Mouse (Mus musculus) limb, embryonic 14.5 days (tissue): ENCODE results near the gene Nos1ap. TPM values are rescaled to one million over a fixed set of nuclear protein-coding genes. Genes with fewer than 3 reads are reported as not detected.

Experiments used
- ATAC-seq: fragments of 200-750 bp; cut with Nextera tagmentation; 2 replicates; pipeline ENCODE4 v1.8.0; 2017; ENCODE audit warnings: low read depth, moderate number of reproducible peaks, moderate TSS enrichment; ENCODE audit not compliant: low FRiP score
- DNase-seq: peaks from one replicate; pipeline ENCODE4 v3.0.0-alpha.2; 2015; ENCODE audit warnings: low spot score
- H3K27ac ChIP-seq: fragments of 300-500 bp; sonication (generic); replicated peaks from 2 replicates; pipeline ENCODE4 v1.5.1; 2014; ENCODE audit warnings: low read depth, mild to moderate bottlenecking, low read length, moderate library complexity, mixed read lengths
- H3K27me3 ChIP-seq: fragments of 300-500 bp; sonication (generic); 2 replicates; pipeline ENCODE4 v1.6.1; 2014; ENCODE audit warnings: low read length, mixed read lengths; ENCODE audit not compliant: control insufficient read depth, insufficient read depth
- H3K36me3 ChIP-seq: fragments of 300-500 bp; sonication (generic); 2 replicates; pipeline ENCODE4 v1.6.1; 2014; ENCODE audit warnings: mild to moderate bottlenecking, low read length, moderate library complexity, mixed read lengths; ENCODE audit not compliant: control insufficient read depth, insufficient read depth
- H3K4me1 ChIP-seq: fragments of 300-500 bp; sonication (generic); 2 replicates; pipeline ENCODE4 v1.6.1; 2014; ENCODE audit warnings: antibody characterized with exemption, low read length, mixed read lengths; ENCODE audit not compliant: control insufficient read depth, insufficient read depth
- H3K4me2 ChIP-seq: fragments of 300-500 bp; sonication (generic); replicated peaks from 2 replicates; pipeline ENCODE4 v1.6.1; 2014; ENCODE audit warnings: low read depth, mild to moderate bottlenecking, low read length, moderate library complexity; ENCODE audit not compliant: severe bottlenecking
- H3K4me3 ChIP-seq: fragments of 300-500 bp; sonication (generic); replicated peaks from 2 replicates; pipeline ENCODE4 v1.5.1; 2014; ENCODE audit warnings: low read length
- H3K9ac ChIP-seq: fragments of 300-500 bp; sonication (generic); 2 replicates; pipeline ENCODE4 v1.6.1; 2014; ENCODE audit warnings: mild to moderate bottlenecking, low read depth, low read length, moderate library complexity; ENCODE audit not compliant: severe bottlenecking
- H3K9me3 ChIP-seq: fragments of 300-500 bp; sonication (generic); 2 replicates; pipeline ENCODE4 v1.6.1; 2016; ENCODE audit warnings: low read length; ENCODE audit not compliant: control insufficient read depth
- POLR2A ChIP-seq: fragments of 200-500 bp; IDR thresholded peaks from 2 replicates; pipeline ENCODE4 v1.8.0; 2012; ENCODE audit warnings: inconsistent platforms, mild to moderate bottlenecking, moderate library complexity, borderline replicate concordance; ENCODE audit not compliant: insufficient read depth, insufficient read length; ENCODE audit errors: extremely low read depth
- WGBS: fragments of 180-500 bp; shearing (Covaris S2); extraction: QIAGEN DNeasy Blood & Tissue Kit; methylation state at CpG from one replicate; pipeline ENCODE4 v1.1.7; 2014; 5-methylcytosine and 5-hydroxymethylcytosine counted together
- polyA plus RNA-seq, 2 experiments: library from polyadenylated mRNA; depleted of rRNA in 1 of 2; stranded (reverse) in 1 of 2; unstranded in 1 of 2; fragments of >200 nt; fragmentation: Nextera tagmentation in 1 of 2; extraction: Ambion mirVana in 1 of 2; gene quantifications; 2 replicates each; pipeline versions ENCODE4 v1.2.1 to v1.2.3; 2012 to 2014

The Nos1ap gene
- polyA plus RNA-seq, 2 experiments, result 10.2 to 11.6 TPM

- no peaks in the 10 kb centered on the region for H3K36me3 ChIP-seq
- 90% methylated on average over 1 of the region's 1 CpGs for WGBS
- no peak overlapping the region for H3K9ac ChIP-seq
- ATAC-seq (no peak), DNase-seq (no peak)
- no peak for TF ChIP-seq POLR2A
- no peaks in the 10 kb centered on the region for H3K4me1 ChIP-seq
- no peak overlapping the region for H3K4me3 ChIP-seq
- no peaks in the 10 kb centered on the region for H3K9me3 ChIP-seq
- H3K27ac ChIP-seq, result no peak overlapping the region
- H3K4me2 ChIP-seq, result no peak overlapping the region
- no peaks in the 10 kb centered on the region for H3K27me3 ChIP-seq
Observed at GRCm38 (mm10) chr1:170324312-170324711, 265.3 kb downstream of the Nos1ap start.

- H3K27ac ChIP-seq, result no peak overlapping the region
- ATAC-seq (no peak), DNase-seq (no peak)
- no peak overlapping the region for H3K4me3 ChIP-seq
- TF ChIP-seq POLR2A, result no peak
- H3K9ac ChIP-seq, result no peak overlapping the region
- 88% methylated on average over 10 of the region's 10 CpGs for WGBS
- H3K4me2 ChIP-seq, result no peak overlapping the region
- H3K27me3 ChIP-seq, result no peaks in the 10 kb centered on the region
- peaks cover 5% of the 10 kb centered on the region; the same call in 1 of the 2 replicates for H3K36me3 ChIP-seq
- H3K4me1 ChIP-seq, result no peaks in the 10 kb centered on the region
- H3K9me3 ChIP-seq, result no peaks in the 10 kb centered on the region
Observed at GRCm38 (mm10) chr1:170323001-170323400, 266.7 kb downstream of the Nos1ap start.

GRCm38 (mm10) chr1:170322046-170322445, 267.6 kb downstream of the Nos1ap start:
- H3K9me3 ChIP-seq, result no peaks in the 10 kb centered on the region
- no peak overlapping the region for H3K27ac ChIP-seq
- TF ChIP-seq POLR2A, result no peak
- no peak overlapping the region for H3K4me3 ChIP-seq
- 72% methylated on average over 2 of the region's 2 CpGs for WGBS
- no peaks in the 10 kb centered on the region for H3K4me1 ChIP-seq
- H3K27me3 ChIP-seq, result no peaks in the 10 kb centered on the region
- H3K36me3 ChIP-seq, result peaks cover 5% of the 10 kb centered on the region; the same call in 1 of the 2 replicates
- no peak overlapping the region for H3K9ac ChIP-seq
- DNase-seq (no peak), ATAC-seq (no peak)
- no peak overlapping the region for H3K4me2 ChIP-seq

- TF ChIP-seq POLR2A, result no peak
- no peak for ATAC-seq
Observed at GRCm38 (mm10) chr1:170311431-170311830, 278.2 kb downstream of the Nos1ap start.

GRCm38 (mm10) chr1:170308503-170308902, 281.2 kb downstream of the Nos1ap start, which contains the start of gene Spata46:
TSS of gene Spata46 (plus strand) at chr1:170308803.
- 0 out of 2 replicates have a peak, but pooled peaks cover under 1% of the 10 kb centered on the region for H3K4me1 ChIP-seq
- no peak for TF ChIP-seq POLR2A
- H3K4me2 ChIP-seq, result no peak within 1 kb of the TSS
- no peaks in the 10 kb centered on the region for H3K9me3 ChIP-seq
- no peak within 1 kb of the TSS for H3K27ac ChIP-seq
- 81% methylated on average over 4 of the region's 4 CpGs for WGBS
- no peak within 1 kb of the TSS for H3K4me3 ChIP-seq
- no peak for ATAC-seq
- no peak for DNase-seq
- peaks cover 3% of the 10 kb centered on the region; the same call in 1 of the 2 replicates for H3K36me3 ChIP-seq
- H3K9ac ChIP-seq, result no peak within 1 kb of the TSS
- no peaks in the 10 kb centered on the region for H3K27me3 ChIP-seq

More at GRCm38 (mm10) chr1:170311431-170311830, 278.2 kb downstream of the Nos1ap start:
- no peak for DNase-seq
- no peak overlapping the region for H3K4me2 ChIP-seq
- H3K27me3 ChIP-seq, result no peaks in the 10 kb centered on the region
- 0 out of 2 replicates have a peak, but pooled peaks cover 4% of the 10 kb centered on the region for H3K4me1 ChIP-seq
- no peak overlapping the region for H3K9ac ChIP-seq
- H3K27ac ChIP-seq, result no peak overlapping the region
- WGBS, result 74% methylated on average over 6 of the region's 6 CpGs
- no peaks in the 10 kb centered on the region for H3K9me3 ChIP-seq
- no peaks in the 10 kb centered on the region for H3K36me3 ChIP-seq
- no peak overlapping the region for H3K4me3 ChIP-seq

- Histone ChIP-seq H3K4me2 (no peak within 1 kb of the TSS), H3K36me3 (peaks cover 3% of the 10 kb centered on the region; the same call in 1 of the 2 replicates), H3K9ac (no peak within 1 kb of the TSS), H3K4me3 (no peak within 1 kb of the TSS), H3K27ac (no peak within 1 kb of the TSS), H3K4me1 (no peaks in the 10 kb centered on the region), H3K9me3 (no peaks in the 10 kb centered on the region), H3K27me3 (no peaks in the 10 kb centered on the region)
- ATAC-seq (no peak), DNase-seq (no peak)
- WGBS, result 96% methylated on average over 4 of the region's 4 CpGs
- no peak for TF ChIP-seq POLR2A
Observed at GRCm38 (mm10) chr1:170306232-170306631, 283.4 kb downstream of the Nos1ap start, which contains the start of gene Gm7694. TSS of gene Gm7694 (minus strand) at chr1:170306332.
